Mouse (Mus musculus): ENCODE data around the gene E130308A19Rik. TPM values are rescaled to one million over a fixed set of nuclear protein-coding genes. Genes with fewer than 3 reads are reported as not detected.

E130308A19Rik gene
- total and polyA plus RNA-seq, 2 experiments from 2014 or later: 22.6 to 24.9 TPM

DNA sequence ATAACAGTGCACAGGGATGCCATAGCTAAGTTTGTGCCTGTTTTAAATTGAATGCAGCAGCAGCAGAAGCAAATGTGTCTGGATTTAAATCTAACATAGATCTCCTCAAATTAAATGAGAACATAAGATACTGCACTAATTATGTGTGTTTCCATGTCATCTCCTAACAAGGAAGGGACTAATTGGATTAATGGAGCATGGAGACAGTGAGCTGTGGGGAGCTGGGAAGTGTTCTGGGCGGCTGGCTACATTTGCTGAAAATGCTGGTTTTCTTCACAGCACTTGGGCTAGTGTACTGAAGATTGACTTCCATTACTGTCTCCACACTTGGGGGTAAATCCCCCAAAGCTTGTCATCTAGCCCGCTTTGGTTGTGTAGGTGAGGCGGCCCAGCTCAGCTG, 89.5 kb downstream of the E130308A19Rik start:
- H3K27me3 ChIP-seq (ENCODE audit: insufficient read depth, low read length): no peaks in the 10 kb centered on the region
- 90% methylated on average over 3 of the region's 3 CpGs for WGBS
- H3K4me3 ChIP-seq (ENCODE audit: low read depth, low read length): no peak overlapping the region
- H3K27ac ChIP-seq (ENCODE audit: low read depth, low read length): no peak overlapping the region
- no peak for DNase-seq
- ATAC-seq: no peak
- no peaks in the 10 kb centered on the region for H3K4me1 ChIP-seq (ENCODE audit: insufficient read depth)
- no peak overlapping the region for H3K4me2 ChIP-seq (ENCODE audit: low read depth)
- no peak overlapping the region for H3K9ac ChIP-seq
- no peaks in the 10 kb centered on the region for H3K9me3 ChIP-seq (ENCODE audit: low read length)
- no peaks in the 10 kb centered on the region for H3K36me3 ChIP-seq (ENCODE audit: insufficient read depth)
- no peak for TF ChIP-seq CTCF (IDR thresholded peaks at IDR 0.05; ENCODE audit: low read depth)

DNA sequence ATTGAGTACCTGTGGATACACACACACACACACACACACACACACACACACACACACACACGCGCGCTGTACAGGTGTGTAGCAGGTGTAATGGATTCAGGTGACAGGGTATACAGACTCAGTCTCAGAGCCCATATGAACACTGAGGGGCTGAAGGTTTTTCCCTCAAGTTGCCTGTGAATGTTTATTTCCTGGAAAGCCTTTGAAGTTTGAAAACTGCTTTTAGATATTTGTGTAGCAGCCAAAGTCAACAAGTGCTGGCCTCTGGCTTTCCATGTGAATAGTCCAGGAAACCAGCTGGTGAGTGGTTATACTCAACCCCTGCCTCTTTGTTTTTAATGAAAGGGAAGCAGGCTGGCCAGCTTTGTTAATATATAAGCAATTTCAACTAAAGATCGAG, 91.3 kb downstream of the E130308A19Rik start:
- no peaks in the 10 kb centered on the region for H3K27me3 ChIP-seq (ENCODE audit: insufficient read depth, low read length)
- H3K4me1 ChIP-seq (ENCODE audit: insufficient read depth): no peaks in the 10 kb centered on the region
- TF ChIP-seq CTCF (IDR thresholded peaks at IDR 0.05; ENCODE audit: low read depth): no peak
- no peak overlapping the region for H3K9ac ChIP-seq
- no peak overlapping the region for H3K4me3 ChIP-seq (ENCODE audit: low read depth, low read length)
- WGBS: 84% methylated on average over 4 of the region's 4 CpGs
- no peak for ATAC-seq
- no peaks in the 10 kb centered on the region for H3K9me3 ChIP-seq (ENCODE audit: low read length)
- H3K4me2 ChIP-seq (ENCODE audit: low read depth): no peak overlapping the region
- no peaks in the 10 kb centered on the region for H3K36me3 ChIP-seq (ENCODE audit: insufficient read depth)
- DNase-seq: no peak
- no peak overlapping the region for H3K27ac ChIP-seq (ENCODE audit: low read depth, low read length)

DNA sequence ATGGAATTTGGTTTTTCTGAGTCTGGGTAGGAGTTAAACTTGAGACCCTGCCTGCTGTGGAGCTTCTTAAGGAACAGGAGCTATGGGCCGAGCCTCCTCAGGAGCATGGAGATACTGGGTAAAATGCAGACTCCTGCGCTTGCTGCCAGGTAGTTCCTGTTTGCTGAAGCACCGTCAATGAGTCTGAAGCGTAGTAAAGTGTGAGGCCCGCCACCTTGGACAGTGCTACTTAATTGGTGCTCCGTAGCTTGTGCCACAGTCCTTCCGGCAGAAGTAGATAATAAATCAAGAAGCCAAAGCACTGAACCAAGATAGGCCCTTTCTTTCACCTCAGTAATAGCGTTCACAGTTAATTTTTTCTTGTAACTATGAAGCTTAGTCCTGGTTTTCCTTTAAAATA, 92.5 kb downstream of the E130308A19Rik start:
- DNase-seq (no peak), ATAC-seq (no peak)
- no peaks in the 10 kb centered on the region for H3K9me3 ChIP-seq (ENCODE audit: low read length)
- no peak for TF ChIP-seq CTCF (IDR thresholded peaks at IDR 0.05; ENCODE audit: low read depth)
- no peak overlapping the region for H3K27ac ChIP-seq (ENCODE audit: low read depth, low read length)
- 90% methylated on average over 8 of the region's 8 CpGs for WGBS
- no peaks in the 10 kb centered on the region for H3K36me3 ChIP-seq (ENCODE audit: insufficient read depth)
- H3K4me3 ChIP-seq (ENCODE audit: low read depth, low read length): no peak overlapping the region
- H3K4me1 ChIP-seq (ENCODE audit: insufficient read depth): no peaks in the 10 kb centered on the region
- no peak overlapping the region for H3K9ac ChIP-seq
- no peaks in the 10 kb centered on the region for H3K27me3 ChIP-seq (ENCODE audit: insufficient read depth, low read length)
- H3K4me2 ChIP-seq (ENCODE audit: low read depth): no peak overlapping the region

DNA sequence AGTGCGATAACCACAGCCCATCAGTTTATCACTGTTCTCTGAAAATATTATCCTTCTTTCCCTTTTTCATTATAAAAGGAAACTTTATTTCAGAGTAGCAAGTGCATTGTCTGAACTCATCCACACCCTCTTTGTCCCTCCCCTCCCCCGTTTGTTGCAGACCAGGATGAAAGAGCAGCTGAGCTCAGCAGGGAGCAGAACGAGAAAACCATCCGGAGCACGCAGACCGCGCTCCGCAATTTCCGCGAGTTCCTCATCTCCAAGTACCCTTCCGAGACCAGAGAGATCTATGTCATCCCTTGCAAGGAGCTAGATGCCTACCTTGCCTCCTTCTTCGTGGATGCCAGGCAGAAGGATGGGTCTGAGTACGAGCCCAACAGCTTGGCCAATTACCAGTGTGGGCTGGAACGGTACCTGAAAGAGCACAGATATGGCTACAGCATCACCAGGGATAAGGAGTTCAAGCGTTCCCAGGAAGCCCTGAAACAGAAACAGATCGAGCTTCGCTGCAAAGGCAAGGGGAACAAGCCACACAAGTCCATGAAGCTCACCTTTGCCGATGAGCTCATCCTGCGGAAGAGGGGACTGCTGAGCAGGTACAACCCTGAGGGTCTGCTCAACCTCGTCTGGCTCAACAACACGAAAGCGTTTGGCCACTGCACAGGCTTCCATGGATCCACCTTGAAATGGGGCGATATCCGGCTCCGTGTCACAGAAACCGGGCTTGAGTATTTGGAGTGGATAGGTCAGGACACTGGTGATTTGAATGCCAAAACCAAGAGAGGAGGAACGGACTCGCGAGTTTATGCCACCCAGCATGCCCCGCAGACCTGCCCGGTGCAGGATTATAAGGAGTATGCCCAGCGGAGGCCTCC, 93.7 kb downstream of the E130308A19Rik start:
- no peak overlapping the region for H3K27ac ChIP-seq (ENCODE audit: low read depth, low read length)
- no peak for DNase-seq
- H3K4me2 ChIP-seq (ENCODE audit: low read depth): no peak overlapping the region
- WGBS: 85% methylated on average over 32 of the region's 32 CpGs
- H3K9ac ChIP-seq: no peak overlapping the region
- ATAC-seq: no peak
- TF ChIP-seq CTCF (IDR thresholded peaks at IDR 0.05; ENCODE audit: low read depth): no peak
- H3K9me3 ChIP-seq (ENCODE audit: low read length): no peaks in the 10 kb centered on the region
- no peaks in the 10 kb centered on the region for H3K4me1 ChIP-seq (ENCODE audit: insufficient read depth)
- H3K4me3 ChIP-seq (ENCODE audit: low read depth, low read length): no peak overlapping the region
- H3K27me3 ChIP-seq (ENCODE audit: insufficient read depth, low read length): no peaks in the 10 kb centered on the region
- H3K36me3 ChIP-seq (ENCODE audit: insufficient read depth): no peaks in the 10 kb centered on the region

DNA sequence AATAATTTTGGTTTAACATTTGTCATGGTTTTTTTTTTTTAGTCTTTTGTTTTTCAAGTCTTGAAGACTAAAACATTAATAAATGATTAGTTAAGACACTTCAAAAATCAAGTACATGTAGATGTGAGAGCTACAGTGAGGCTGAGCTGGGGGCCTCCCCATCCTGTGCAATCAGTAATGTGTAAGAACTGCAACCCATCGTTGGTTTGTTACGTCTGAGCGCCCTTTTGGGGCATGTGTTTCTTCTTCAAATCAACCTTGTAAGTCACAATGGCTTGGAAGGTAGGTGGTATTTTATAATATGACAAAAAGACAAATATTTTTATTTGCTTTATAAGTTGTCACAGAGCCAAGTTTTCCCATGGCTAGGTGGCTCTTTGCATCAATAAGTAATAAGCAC, 95.8 kb downstream of the E130308A19Rik start:
- WGBS: 90% methylated on average over 3 of the region's 3 CpGs
- no peak for TF ChIP-seq CTCF (IDR thresholded peaks at IDR 0.05; ENCODE audit: low read depth)
- Histone ChIP-seq H3K27ac (ENCODE audit: low read depth, low read length) (no peak overlapping the region), H3K36me3 (ENCODE audit: insufficient read depth) (no peaks in the 10 kb centered on the region), H3K4me2 (ENCODE audit: low read depth) (no peak overlapping the region), H3K4me3 (ENCODE audit: low read depth, low read length) (no peak overlapping the region), H3K27me3 (ENCODE audit: insufficient read depth, low read length) (no peaks in the 10 kb centered on the region), H3K9ac (no peak overlapping the region), H3K9me3 (ENCODE audit: low read length) (no peaks in the 10 kb centered on the region), H3K4me1 (ENCODE audit: insufficient read depth) (no peaks in the 10 kb centered on the region)
- no peak for ATAC-seq
- DNase-seq: no peak

DNA sequence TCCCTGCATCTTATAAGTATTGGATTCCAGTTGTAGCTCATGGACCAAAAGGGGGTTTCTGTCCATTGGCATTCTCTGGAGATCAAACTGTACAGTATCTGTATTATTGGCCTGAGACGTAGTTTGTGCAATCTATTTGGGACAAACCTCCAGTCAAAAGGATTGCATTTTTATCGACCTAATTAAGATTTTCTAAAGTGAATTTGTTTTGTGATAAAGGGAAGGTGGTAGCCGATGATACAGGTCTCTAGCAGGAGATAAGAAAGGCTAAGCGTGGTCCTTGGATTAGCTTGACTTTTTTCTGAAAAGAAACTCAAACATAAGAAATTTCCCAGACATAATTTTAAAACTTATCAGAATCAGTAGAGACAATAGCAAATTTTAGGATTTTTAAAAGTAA, 99.6 kb downstream of the E130308A19Rik start:
- Histone ChIP-seq H3K27me3 (ENCODE audit: insufficient read depth, low read length) (no peaks in the 10 kb centered on the region), H3K4me1 (ENCODE audit: insufficient read depth) (no peaks in the 10 kb centered on the region), H3K4me2 (ENCODE audit: low read depth) (no peak overlapping the region), H3K9ac (no peak overlapping the region), H3K4me3 (ENCODE audit: low read depth, low read length) (no peak overlapping the region), H3K27ac (ENCODE audit: low read depth, low read length) (no peak overlapping the region), H3K36me3 (ENCODE audit: insufficient read depth) (no peaks in the 10 kb centered on the region), H3K9me3 (ENCODE audit: low read length) (no peaks in the 10 kb centered on the region)
- 88% methylated on average over 4 of the region's 4 CpGs for WGBS
- no peak for DNase-seq
- no peak for ATAC-seq
- TF ChIP-seq CTCF (IDR thresholded peaks at IDR 0.05; ENCODE audit: low read depth): no peak

DNA sequence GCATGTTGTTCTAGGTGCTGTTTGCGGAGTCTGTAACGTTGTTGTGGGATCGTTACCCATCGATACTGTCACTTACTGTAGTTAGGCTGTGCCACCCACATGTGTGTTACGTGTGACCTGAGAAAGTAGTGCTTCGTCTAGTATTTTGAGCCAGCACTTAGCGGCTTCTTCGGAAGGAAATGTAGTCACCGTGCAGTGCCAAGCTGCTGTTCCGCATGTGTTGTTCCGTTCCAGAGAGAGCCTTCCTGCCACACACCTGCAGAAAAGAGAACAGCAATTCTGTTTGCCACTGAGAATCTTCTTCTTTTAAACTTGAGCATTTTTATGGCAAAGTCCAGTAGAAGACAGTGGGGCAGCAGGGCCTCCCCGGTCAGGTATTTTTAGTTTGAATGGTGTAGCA, 100.5 kb downstream of the E130308A19Rik start:
- no peaks in the 10 kb centered on the region for H3K27me3 ChIP-seq (ENCODE audit: insufficient read depth, low read length)
- WGBS: 87% methylated on average over 12 of the region's 12 CpGs
- no peak overlapping the region for H3K4me3 ChIP-seq (ENCODE audit: low read depth, low read length)
- no peak for ATAC-seq
- no peaks in the 10 kb centered on the region for H3K9me3 ChIP-seq (ENCODE audit: low read length)
- DNase-seq: no peak
- H3K4me1 ChIP-seq (ENCODE audit: insufficient read depth): no peaks in the 10 kb centered on the region
- H3K36me3 ChIP-seq (ENCODE audit: insufficient read depth): no peaks in the 10 kb centered on the region
- no peak for TF ChIP-seq CTCF (IDR thresholded peaks at IDR 0.05; ENCODE audit: low read depth)
- H3K4me2 ChIP-seq (ENCODE audit: low read depth): no peak overlapping the region
- no peak overlapping the region for H3K27ac ChIP-seq (ENCODE audit: low read depth, low read length)
- no peak overlapping the region for H3K9ac ChIP-seq
